Mouse (Mus musculus): Measurements from ENCODE around the gene Selenow. TPM values are rescaled to one million over a fixed set of nuclear protein-coding genes. Genes with fewer than 3 reads are reported as not detected.
"Not testable (repeated sequence)": the region's sequence is repeated elsewhere in the genome, so short reads cannot be mapped to it uniquely, and the experiment has no call there.

Gene Selenow
- total RNA-seq, 2 experiments from 2014 or later = 1,236 to 1,328 TPM

GRCm38 (mm10) chr7:15945721-15946536, 23.7 kb upstream of the Selenow start, which contains the start of gene Nop53:
Gene Nop53, minus strand, starts transcription at chr7:15946074.
- DNase-seq = peak; percentile 89

- DNase-seq = no peak
Observed at GRCm38 (mm10) chr7:15945211-15945610, 23.0 kb upstream of the Selenow start.

DNA sequence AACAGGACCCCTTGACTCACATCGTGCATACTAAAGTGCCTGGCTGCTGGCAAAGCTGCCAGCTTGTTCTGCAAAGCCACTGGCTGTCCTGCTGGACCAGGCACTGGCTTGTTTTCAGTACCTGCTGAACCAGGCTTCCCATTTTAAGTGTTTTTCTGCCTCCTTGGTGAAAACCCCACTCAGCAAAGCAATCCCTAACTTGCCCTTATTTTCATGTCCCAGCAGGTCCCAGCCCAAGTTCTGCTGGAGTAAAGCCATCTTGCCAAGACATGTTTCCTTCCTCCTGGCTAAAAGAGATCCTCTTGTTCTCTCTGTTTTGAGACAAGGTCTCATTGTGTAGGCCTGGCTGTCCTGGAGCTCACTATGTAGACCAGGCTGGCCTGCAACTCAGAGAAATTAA, 22.1 kb upstream of the Selenow start:
- no peak for DNase-seq

GRCm38 (mm10) chr7:15938621-15939020, 16.4 kb upstream of the Selenow start:
- no peak for DNase-seq

DNA sequence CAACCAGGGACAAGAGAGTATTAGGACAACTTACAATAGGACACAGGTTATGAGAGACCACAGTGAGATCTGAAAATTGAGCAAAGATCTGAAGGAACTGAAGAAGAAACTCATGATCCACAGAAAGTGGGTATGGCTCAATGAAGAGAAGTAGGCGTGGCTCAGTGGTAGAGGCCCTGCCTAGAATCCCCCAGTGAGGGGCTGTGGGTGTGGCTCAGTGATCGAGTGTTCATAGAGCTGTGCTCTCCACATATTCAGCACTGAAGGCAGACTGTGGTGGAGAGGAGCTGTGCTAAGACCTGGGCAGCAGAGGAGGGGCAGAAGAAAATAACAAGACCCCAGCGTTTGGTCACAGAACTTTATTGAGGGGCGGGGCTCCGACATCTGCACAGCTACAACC, 15.3 kb upstream of the Selenow start:
- no peak for DNase-seq

DNA sequence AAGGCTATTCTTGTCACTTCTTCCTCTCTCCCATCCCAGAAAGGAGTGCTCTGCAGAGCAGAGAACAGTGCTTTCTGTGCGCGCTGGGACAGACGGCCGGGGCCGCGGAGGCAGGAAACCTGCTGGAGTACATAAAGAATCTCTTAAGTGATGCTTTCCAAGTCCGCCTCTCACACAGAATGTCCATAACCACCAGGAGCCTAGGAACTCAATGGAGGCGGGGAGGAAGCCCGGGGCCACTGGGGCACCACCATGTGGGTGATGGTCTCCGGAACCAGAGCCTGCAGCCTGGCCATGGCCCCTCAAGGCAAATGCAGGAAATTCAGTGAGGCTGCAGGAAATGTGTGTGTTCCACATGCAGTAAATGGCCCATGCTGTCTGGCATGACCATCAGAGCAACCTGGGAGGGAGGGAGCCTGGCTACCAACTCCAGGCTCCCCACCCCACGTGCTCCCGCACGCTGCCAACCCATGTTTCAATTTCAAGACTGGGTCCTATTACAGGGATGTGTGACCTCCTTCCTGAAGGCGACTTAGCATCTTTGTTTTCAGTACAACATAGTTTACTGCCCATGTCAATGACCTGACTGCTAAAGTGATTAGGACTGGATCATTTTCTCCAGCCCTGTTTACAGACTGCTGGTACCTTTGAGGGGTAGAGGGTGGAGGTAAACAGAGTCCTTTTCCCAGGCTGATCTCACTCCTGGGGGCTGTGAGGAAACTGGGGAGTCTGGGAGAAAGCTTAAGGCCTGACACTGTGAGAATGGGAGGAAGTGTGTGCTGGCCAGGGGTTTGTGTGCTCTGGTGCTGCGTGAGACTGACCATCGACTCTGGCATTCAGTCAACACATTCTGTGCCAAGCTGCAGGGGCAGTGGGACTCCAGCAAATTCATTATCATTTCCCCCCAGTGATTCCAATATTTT, 11.5 kb upstream of the Selenow start:
- DNase-seq = peak; percentile 62

DNA sequence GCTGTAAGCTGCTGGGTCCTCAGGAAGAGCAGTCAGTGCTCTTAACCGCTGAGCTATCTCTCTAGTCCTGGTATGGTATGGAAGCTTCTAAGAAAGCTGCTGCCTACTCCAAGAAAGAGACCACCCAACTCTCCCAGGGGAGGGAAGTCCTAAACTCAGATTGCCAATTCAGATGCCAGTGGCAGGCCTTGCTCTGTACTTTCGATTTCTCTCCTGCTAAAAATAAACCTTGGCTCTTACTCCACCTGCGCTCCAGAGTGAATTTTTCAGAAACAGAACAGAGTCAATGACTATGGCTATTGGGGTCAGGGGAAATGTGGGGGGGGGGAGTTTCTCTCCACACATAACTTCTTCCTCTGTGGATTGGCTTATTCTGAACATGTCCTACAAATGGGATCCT, 9.4 kb upstream of the Selenow start:
- no peak for DNase-seq

GRCm38 (mm10) chr7:15930543-15930942, 8.3 kb upstream of the Selenow start:
- DNase-seq = no peak

DNA sequence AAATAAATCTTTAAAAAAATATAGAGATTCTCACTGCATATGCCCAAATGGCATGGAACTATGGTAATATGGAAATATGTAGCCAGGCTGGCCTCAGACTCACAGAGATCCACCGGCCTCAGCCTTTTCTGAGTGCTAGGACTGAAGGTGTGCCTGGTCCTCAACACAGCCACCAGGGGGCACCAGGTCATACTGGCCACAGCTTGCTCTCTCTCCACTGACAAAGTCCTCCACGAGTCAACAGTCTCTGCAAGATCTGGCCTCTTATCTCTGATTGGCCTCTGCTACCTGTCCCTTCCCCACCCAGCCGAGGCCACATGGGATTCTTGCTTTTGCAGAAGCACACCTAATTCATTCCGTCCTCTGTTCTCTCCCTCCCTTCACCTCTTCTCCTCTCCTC, 7.7 kb upstream of the Selenow start:
- peak; percentile 60 for DNase-seq

GRCm38 (mm10) chr7:15921796-15922195, 406 bp downstream of the Selenow start:
- peak; percentile 72 for DNase-seq

DNA sequence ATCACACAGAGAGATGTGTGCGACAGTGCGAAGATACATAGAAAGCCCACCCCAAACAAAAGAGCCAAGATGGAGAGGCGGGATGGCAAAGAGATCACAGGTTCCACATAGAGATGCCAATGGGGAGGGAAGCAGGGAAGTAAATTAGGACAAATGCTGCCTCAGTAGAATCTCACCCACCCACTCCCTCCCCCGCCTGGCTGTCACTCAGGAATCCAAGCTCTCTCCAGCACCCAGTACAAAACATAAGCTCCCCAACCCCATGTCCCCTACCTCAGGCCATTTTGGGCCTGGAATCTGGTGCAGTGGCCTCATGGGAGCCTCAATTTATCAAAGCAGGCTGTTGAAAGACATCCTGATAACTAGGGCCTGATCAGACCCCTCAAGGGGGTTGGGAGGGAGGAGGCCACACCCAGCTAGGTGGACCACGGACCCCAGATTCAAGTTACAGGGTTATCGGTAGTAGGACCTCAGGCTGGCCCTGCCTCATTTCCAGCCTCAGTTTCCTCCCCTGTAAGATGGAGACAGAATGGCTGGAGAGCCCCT, 1.5 kb downstream of the Selenow start:
- DNase-seq = no peak

- no peak for DNase-seq
Observed at GRCm38 (mm10) chr7:15919947-15920346, 2.3 kb downstream of the Selenow start.

GRCm38 (mm10) chr7:15918371-15918770, 3.8 kb downstream of the Selenow start:
- no peak for DNase-seq

GRCm38 (mm10) chr7:15916996-15917395, 5.2 kb downstream of the Selenow start:
- DNase-seq = no peak

DNA sequence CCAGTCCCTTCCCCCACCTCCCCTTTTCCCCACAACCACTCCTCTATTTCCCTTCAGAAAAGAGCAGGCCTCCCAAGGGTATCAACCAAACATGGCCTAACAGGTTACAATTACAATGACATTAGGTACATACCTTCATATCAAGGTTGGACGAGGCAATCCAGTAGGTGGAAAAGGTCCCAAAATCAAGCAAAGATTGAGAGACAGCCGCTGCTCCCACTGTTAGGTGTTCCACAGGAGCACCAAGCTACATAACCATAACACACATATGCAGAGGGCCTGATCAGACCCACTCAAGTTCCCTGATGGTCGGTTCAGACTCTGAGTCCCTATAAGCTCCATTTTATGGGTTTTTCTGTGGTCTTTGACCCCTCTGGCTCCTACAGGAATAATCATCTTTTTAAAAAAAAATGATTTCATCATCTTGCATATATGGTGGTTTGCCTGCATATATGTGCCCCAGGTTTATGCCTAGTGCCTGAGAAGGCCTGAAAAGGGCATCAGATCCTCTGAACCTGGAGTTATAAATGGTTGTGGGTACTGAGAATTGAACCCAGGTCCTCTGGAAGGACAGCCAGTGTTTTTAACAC, 6.0 kb downstream of the Selenow start:
- no peak for DNase-seq

DNA sequence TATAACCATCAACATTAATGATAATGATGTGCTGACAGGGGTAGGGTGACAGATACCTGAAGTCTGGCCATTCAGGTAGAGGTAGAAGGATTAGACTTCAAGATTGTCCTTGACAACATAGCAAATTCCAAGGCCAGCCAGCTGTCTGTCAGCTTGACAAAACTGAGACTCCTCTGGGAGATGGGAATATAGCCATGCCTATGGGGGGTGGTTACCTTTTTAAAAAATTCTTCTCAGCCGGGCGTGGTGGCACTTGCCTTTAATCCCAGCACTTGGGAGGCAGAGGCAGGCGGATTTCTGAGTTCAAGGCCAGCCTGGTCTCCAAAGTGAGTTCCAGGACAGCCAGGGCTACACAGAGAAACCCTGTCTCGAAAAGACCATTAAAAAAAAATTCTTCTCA, 6.5 kb downstream of the Selenow start:
- DNase-seq = not testable (repeated sequence)

- DNase-seq = no peak
Observed at GRCm38 (mm10) chr7:15914751-15915150, 7.5 kb downstream of the Selenow start.

GRCm38 (mm10) chr7:15914252-15914651, 8.0 kb downstream of the Selenow start:
- no peak for DNase-seq

DNA sequence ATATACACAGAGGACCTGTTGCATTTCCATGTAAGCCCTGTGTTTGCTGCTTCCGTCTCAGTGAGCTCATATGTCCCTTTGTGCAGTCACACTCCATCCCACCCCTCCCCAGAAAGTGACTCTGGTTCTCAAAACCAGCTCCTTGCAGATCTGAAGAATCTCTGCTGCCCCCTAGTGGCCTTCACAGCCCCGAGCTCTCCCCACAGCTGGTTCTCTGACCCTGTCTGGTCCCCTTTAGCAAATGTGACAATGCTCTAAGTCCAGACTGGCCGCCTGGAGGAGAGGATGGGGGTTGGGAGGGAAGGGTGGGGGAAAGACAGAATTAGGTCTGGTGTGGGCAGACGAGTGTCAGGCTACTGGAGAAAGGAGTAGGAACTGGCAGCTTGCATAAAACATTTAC, 10.0 kb downstream of the Selenow start:
- DNase-seq = peak; percentile 52

- no peak for DNase-seq
Observed at GRCm38 (mm10) chr7:15910521-15910920, 11.7 kb downstream of the Selenow start.

GRCm38 (mm10) chr7:15907971-15908590, 14.1 kb downstream of the Selenow start:
- DNase-seq = no peak

DNA sequence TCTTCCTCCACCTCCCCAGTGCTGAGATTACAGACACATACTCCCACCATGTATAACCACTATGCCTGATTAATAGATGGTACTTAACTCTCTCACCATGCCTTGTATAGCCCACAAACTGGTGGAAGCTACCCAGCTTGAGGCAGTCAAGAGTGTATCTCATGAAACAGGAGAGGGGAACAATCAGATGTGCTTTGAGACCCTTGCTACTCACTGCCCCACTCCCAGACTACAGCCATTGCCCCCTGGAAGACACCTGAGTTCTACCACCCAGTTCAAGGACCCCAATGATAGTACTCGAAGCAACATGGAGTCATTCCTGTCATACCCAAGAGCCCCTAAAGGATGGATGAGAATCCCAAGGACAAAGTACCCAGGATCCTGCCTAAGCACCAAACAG, 15.6 kb downstream of the Selenow start:
- no peak for DNase-seq
